8 mouse cellular contexts compared by ENCODE assay signal in the genomic region with DNA sequence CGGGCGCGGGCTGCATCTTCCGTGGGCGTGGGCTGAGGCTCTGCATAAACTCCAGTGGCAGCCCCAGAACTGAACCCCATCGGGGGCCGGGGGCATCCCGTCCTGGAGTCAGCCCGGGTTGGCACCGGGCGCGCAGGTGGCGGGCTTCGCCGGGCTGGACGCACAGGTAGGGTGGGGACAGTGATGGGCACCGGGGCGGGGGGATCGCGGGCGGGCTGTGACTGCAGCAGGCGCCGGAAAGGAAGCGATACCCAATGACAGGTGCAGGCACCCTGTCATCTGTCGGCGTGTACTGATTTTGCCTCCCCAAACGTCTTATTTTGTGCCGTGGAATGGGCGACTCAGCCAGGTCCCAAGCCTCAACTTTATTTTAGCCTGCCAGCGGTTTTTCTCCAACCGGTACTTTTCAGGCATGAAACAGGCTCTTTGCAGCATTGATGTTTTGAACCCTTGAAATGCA. TPM values are rescaled to one million over a fixed set of nuclear protein-coding genes. Genes with fewer than 3 reads are reported as not detected.
DNase-seq lines count a peak whose midpoint lies in the region; ATAC-seq and TF ChIP-seq lines count a peak whose summit lies in the region.

No protein-coding gene starts in this region.

- no peak for ATAC-seq in heart, embryonic 14.5 days (ENCODE audit: insufficient number of reproducible peaks, insufficient read depth, low FRiP score, low read depth)
- no peak for ATAC-seq in G1E (ENCODE audit: extremely low read depth, insufficient number of reproducible peaks, low FRiP score, poor library complexity, severe bottlenecking)

- H3K9ac ChIP-seq in heart, embryonic 14.5 days (ENCODE audit: low read length) = peak overlapping the region; percentile 94

- peak overlapping the region; percentile 28 to 98; a peak in 2 of 4 replicates for H3K27ac ChIP-seq in heart, embryonic 14.5 days (replicated peaks in 1 of 2; ENCODE audit: control insufficient read depth in 1 of 2, insufficient read depth in 1 of 2, low read depth in 2 of 2, low read length in 2 of 2)
- no peak overlapping the region for H3K27ac ChIP-seq in macrophage

- peak overlapping the region; percentile 97 for H3K4me3 ChIP-seq in heart, embryonic 14.5 days (ENCODE audit: control insufficient read depth in 1 of 2, insufficient read depth in 1 of 2, low read depth in 1 of 2, low read length in 2 of 2)
- peak overlapping the region; percentile 94 for H3K4me3 ChIP-seq in G1E (ENCODE audit: low read depth, low read length)
- peak overlapping the region; percentile 54 for H3K4me3 ChIP-seq in macrophage (ENCODE audit: inconsistent target)

- peak overlapping the region; percentile 93 for H3K4me2 ChIP-seq in heart, embryonic 14.5 days (ENCODE audit: low read length)

- no peaks in the 10 kb centered on the region for H3K27me3 ChIP-seq in heart, embryonic 14.5 days (ENCODE audit: control insufficient read depth, insufficient read depth, low read length)
- no peaks in the 10 kb centered on the region for H3K27me3 ChIP-seq in G1E (ENCODE audit: insufficient read depth, low read length)

- intact Hi-C loops in heart, postnatal 36 days (cut with DNase I) = loop anchor here (1.0 kb wide), 1 partner anchor 22 kb away; the partner anchor contains the start of gene Cdk11b

- H3K4me1 ChIP-seq in heart, embryonic 14.5 days (ENCODE audit: control insufficient read depth in 2 of 2, insufficient read depth in 2 of 2, low read length in 2 of 2) = peaks cover 0 to 11% of the 10 kb centered on the region in 2 experiments; a peak in 2 of 4 replicates
- H3K4me1 ChIP-seq in G1E (ENCODE audit: insufficient read depth, low read depth, low read length) = peaks cover 57% of the 10 kb centered on the region

- no peaks in the 10 kb centered on the region for H3K9me3 ChIP-seq in heart, embryonic 14.5 days (ENCODE audit: control insufficient read depth, low read length)
- H3K9me3 ChIP-seq in G1E (replicated peaks) = no peaks in the 10 kb centered on the region

- peaks cover 31% of the 10 kb centered on the region for H3K79me2 ChIP-seq in macrophage (ENCODE audit: inconsistent target)

- no peak for TF ChIP-seq CTCF in G1E (IDR thresholded peaks at IDR 0.05; ENCODE audit: low read depth, low read length)

- 1% methylated on average over 31 of the region's 31 CpGs for WGBS in heart, embryonic 14.5 days
- WGBS in macrophage (ENCODE audit: missing documents) = under 1% methylated on average over 30 of the region's 31 CpGs

- DNase-seq in heart, postnatal 36 days = no peak
- DNase-seq in G1E (ENCODE audit: low spot score) = no peak
- peak; percentile 8 for DNase-seq in forelimb bud, embryonic 11.5 days (ENCODE audit: low read depth, low spot score)
- DNase-seq in left cerebral cortex, adult 11 months (ENCODE audit: low spot score) = no peak
- no peak for DNase-seq in adrenal gland, postnatal 25 days
- no peak for DNase-seq in thymus, postnatal 4 days

- H3K36me3 ChIP-seq in heart, embryonic 14.5 days (ENCODE audit: control insufficient read depth, insufficient read depth, low read length) = peaks cover 28% of the 10 kb centered on the region
- H3K36me3 ChIP-seq in G1E (replicated peaks) = peaks cover 43% of the 10 kb centered on the region
- no peaks in the 10 kb centered on the region for H3K36me3 ChIP-seq in macrophage (ENCODE audit: inconsistent target)

RNA-seq across cellular contexts. Expression of gene Slc35e2, which starts 0.8 kb away (rescaled TPM):
- polyA plus RNA-seq in heart, embryonic 14.5 days (2014; fragmentation: Nextera tagmentation; extraction: Ambion mirVana) = 7.7 and 8.5 TPM in 2 replicates
- total RNA-seq in heart, postnatal 36 days (2021) = 1 to 10 TPM; 6.7 to 8.1 TPM
- total RNA-seq in G1E (2014; fragmentation: Nextera tagmentation) = 34.4 and 41.1 TPM in 2 replicates
- 20.3 and 23.3 TPM in 2 replicates for total RNA-seq in G1E (2017)
- polyA plus RNA-seq in G1E (2012) = 2.0 and 2.3 TPM in 2 replicates
- total RNA-seq in macrophage (2018; cell fraction: chromatin; rRNA removed) = 10 to 100 TPM in 15 of 26 experiments, 1 to 10 TPM in 11; 3.4 to 20.6 (median 13.1) TPM
- 10 to 100 TPM in 12 of 26 experiments, 1 to 10 TPM in 14; 5.2 to 12.7 (median 9.7) TPM for total RNA-seq in macrophage (2018; cell fraction: cytosol; rRNA removed)
- 10 to 100 TPM in 19 of 26 experiments, 1 to 10 TPM in 7; 4.0 to 19.3 (median 12.7) TPM for total RNA-seq in macrophage (2018; cell fraction: nucleus; rRNA removed)
- polyA plus RNA-seq in macrophage (2018) = 4.6 to 4.9 TPM (median 4.8 TPM) in 3 replicates
- 36.8 and 52.0 TPM in 2 replicates for total RNA-seq in adrenal gland, postnatal 25 days (2021)

RNA-seq across cellular contexts. Expression of gene Cdk11b, which starts 22.6 kb away (rescaled TPM):
- polyA plus RNA-seq in heart, embryonic 14.5 days (2014; fragmentation: Nextera tagmentation; extraction: Ambion mirVana) = 33.5 and 36.7 TPM in 2 replicates
- total RNA-seq in heart, postnatal 36 days (2021) = 10 to 100 TPM; 32.1 to 34.2 TPM
- 86.4 and 106 TPM in 2 replicates for total RNA-seq in G1E (2014; fragmentation: Nextera tagmentation)
- 41.4 and 53.3 TPM in 2 replicates for total RNA-seq in G1E (2017)
- polyA plus RNA-seq in G1E (2012) = 114 and 144 TPM in 2 replicates
- 100 to 1,000 TPM; 275 to 612 (median 339) TPM for total RNA-seq in macrophage (2018; cell fraction: chromatin; rRNA removed)
- total RNA-seq in macrophage (2018; cell fraction: cytosol; rRNA removed) = 10 to 100 TPM; 43.3 to 62.6 (median 51.6) TPM
- total RNA-seq in macrophage (2018; cell fraction: nucleus; rRNA removed) = 100 to 1,000 TPM in 25 of 26 experiments, 10 to 100 TPM in 1; 96.7 to 275 (median 154) TPM
- 67.8 to 153 TPM (median 75.9 TPM) in 3 replicates for polyA plus RNA-seq in macrophage (2018)
- 50.9 and 68.4 TPM in 2 replicates for total RNA-seq in adrenal gland, postnatal 25 days (2021)

RNA-seq across cellular contexts. Expression of gene Nadk, which starts 39.8 kb away (rescaled TPM):
- polyA plus RNA-seq in heart, embryonic 14.5 days (2014; fragmentation: Nextera tagmentation; extraction: Ambion mirVana) = 49.9 and 51.4 TPM in 2 replicates
- total RNA-seq in heart, postnatal 36 days (2021) = 10 to 100 TPM; 26.2 to 28.1 TPM
- total RNA-seq in G1E (2014; fragmentation: Nextera tagmentation) (50.4 and 61.6 TPM in 2 replicates), G1E (2017) (67.5 and 76.3 TPM in 2 replicates)
- polyA plus RNA-seq in G1E (2012) (49.5 and 58.4 TPM in 2 replicates), macrophage (2018) (75.4 to 129 TPM (median 88.2 TPM) in 3 replicates)
- 100 to 1,000 TPM in 19 of 26 experiments, 10 to 100 TPM in 7; 39.0 to 252 (median 153) TPM for total RNA-seq in macrophage (2018; cell fraction: chromatin; rRNA removed)
- 100 to 1,000 TPM in 24 of 26 experiments, 10 to 100 TPM in 2; 95.1 to 211 (median 142) TPM for total RNA-seq in macrophage (2018; cell fraction: cytosol; rRNA removed)
- total RNA-seq in macrophage (2018; cell fraction: nucleus; rRNA removed) = 100 to 1,000 TPM in 21 of 26 experiments, 10 to 100 TPM in 5; 67.7 to 217 (median 164) TPM
- 294 and 306 TPM in 2 replicates for total RNA-seq in adrenal gland, postnatal 25 days (2021)

RNA-seq across cellular contexts. Expression of gene Gm10563, which starts 43.2 kb away (rescaled TPM):
- polyA plus RNA-seq in heart, embryonic 14.5 days (2014; fragmentation: Nextera tagmentation; extraction: Ambion mirVana) = not detected in 2 replicates
- not detected for total RNA-seq in heart, postnatal 36 days (2021)
- total RNA-seq in G1E (2014; fragmentation: Nextera tagmentation) (not detected in 2 replicates), G1E (2017) (not detected in 2 replicates)
- polyA plus RNA-seq in G1E (2012) (not detected in 2 replicates), macrophage (2018) (not detected in 3 replicates)
- total RNA-seq in macrophage (2018; cell fraction: chromatin; rRNA removed) = not detected
- not detected for total RNA-seq in macrophage (2018; cell fraction: cytosol; rRNA removed)
- not detected for total RNA-seq in macrophage (2018; cell fraction: nucleus; rRNA removed)
- total RNA-seq in adrenal gland, postnatal 25 days (2021) = not detected in 2 replicates

RNA-seq across cellular contexts. Expression of gene Mmp23, which starts 51.2 kb away (rescaled TPM):
- polyA plus RNA-seq in heart, embryonic 14.5 days (2014; fragmentation: Nextera tagmentation; extraction: Ambion mirVana) = 63.1 and 67.1 TPM in 2 replicates
- 10 to 100 TPM in 1 of 2 experiments, 1 to 10 TPM in 1; 9.3 to 10.5 TPM for total RNA-seq in heart, postnatal 36 days (2021)
- not detected in 2 replicates for total RNA-seq in G1E (2014; fragmentation: Nextera tagmentation)
- total RNA-seq in G1E (2017) = 0.12 and 0.71 TPM in 2 replicates
- 0.08 and 0.29 TPM in 2 replicates for polyA plus RNA-seq in G1E (2012)
- total RNA-seq in macrophage (2018; cell fraction: chromatin; rRNA removed) = 10 to 100 TPM in 1 of 26 experiments, 1 to 10 TPM in 13, under 1 TPM in 4, not detected in 8; 0.62 to 11.9 (median 1.3) TPM
- under 1 TPM in 9 of 26 experiments, not detected in 17; 0.10 to 0.34 (median 0.15) TPM for total RNA-seq in macrophage (2018; cell fraction: cytosol; rRNA removed)
- total RNA-seq in macrophage (2018; cell fraction: nucleus; rRNA removed) = 1 to 10 TPM in 8 of 26 experiments, under 1 TPM in 7, not detected in 11; 0.44 to 2.5 (median 1.1) TPM
- polyA plus RNA-seq in macrophage (2018) = not detected in 3 replicates
- 3.7 and 4.2 TPM in 2 replicates for total RNA-seq in adrenal gland, postnatal 25 days (2021)
